Mouse (Mus musculus) olfactory bulb, adult 2 months (tissue): ENCODE measurements around the gene C3ar1. TPM values are rescaled to one million over a fixed set of nuclear protein-coding genes. Genes with fewer than 3 reads are reported as not detected.

Source experiments
- H3K27ac ChIP-seq: fragments of 200-500 bp; 2 replicates; pipeline ENCODE4 v1.5.1; 2012; ENCODE audit warnings: low read depth, low read length; ENCODE audit not compliant: insufficient read depth
- H3K4me1 ChIP-seq: fragments of 200-500 bp; 2 replicates; pipeline ENCODE4 v1.6.1; 2012; ENCODE audit warnings: low read length; ENCODE audit not compliant: control insufficient read depth, insufficient read depth
- H3K4me3 ChIP-seq: fragments of 200-500 bp; 2 replicates; pipeline ENCODE4 v1.5.1; 2012; ENCODE audit warnings: mild to moderate bottlenecking, low read depth, low read length, moderate library complexity; ENCODE audit not compliant: insufficient read depth
- CTCF ChIP-seq: fragments of 200-500 bp; IDR thresholded peaks from 2 replicates; pipeline ENCODE4 v1.5.1; 2012; ENCODE audit warnings: low read depth, mild to moderate bottlenecking, low read length, moderate library complexity; ENCODE audit not compliant: insufficient read depth
- POLR2A ChIP-seq: fragments of 200-500 bp; IDR thresholded peaks from 2 replicates; pipeline ENCODE4 v1.6.1; 2012; ENCODE audit warnings: mild to moderate bottlenecking, low read depth, low read length, moderate library complexity; ENCODE audit not compliant: insufficient read depth
- WGBS: fragments of 180-500 bp; shearing (Covaris S2); methylation state at CpG from one replicate; pipeline ENCODE4 v1.1.7; 2018; 5-methylcytosine and 5-hydroxymethylcytosine counted together
- polyA plus RNA-seq: library from polyadenylated mRNA; stranded (reverse); fragments of >200 nt; gene quantifications from 2 replicates; pipeline ENCODE4 v1.2.4, GENCODE M21; 2012; ENCODE audit warnings: low replicate concordance; ENCODE audit not compliant: missing spikeins, insufficient read depth, insufficient read length

Gene C3ar1
- polyA plus RNA-seq, 1 experiment: not detected

DNA sequence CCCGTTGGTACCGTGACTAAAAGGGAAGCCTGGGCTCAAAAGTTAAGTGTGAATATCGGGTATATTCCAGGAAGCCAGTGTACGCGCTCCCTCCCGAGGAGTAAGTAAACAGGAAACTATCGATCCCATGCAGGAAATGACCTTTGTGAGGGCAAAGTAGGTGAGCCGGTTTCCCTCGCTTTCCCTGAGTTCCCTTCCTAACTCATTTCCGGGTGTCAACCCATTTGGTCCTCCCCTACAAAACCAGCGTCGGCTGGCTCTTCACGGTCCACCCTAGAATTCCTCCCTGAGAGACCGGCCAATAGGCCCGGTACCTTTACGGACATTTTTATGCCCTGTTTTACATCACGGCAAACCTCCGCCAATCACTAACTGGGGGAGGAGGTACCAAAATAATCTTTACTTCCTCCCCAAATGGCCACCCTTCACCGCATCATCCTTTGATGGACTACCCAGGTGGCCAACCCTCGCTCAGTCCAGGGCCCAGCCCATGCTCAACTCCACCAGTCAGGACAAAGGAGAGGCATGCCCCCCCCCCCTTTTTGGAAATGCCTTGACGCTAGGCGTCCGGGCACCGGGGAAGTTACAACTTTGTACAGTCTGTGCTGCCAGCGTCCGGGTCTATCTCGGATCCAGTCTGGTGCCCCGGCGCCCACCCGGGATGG, 45.2 kb downstream of the C3ar1 start:
- peak overlapping the region; percentile 95 for H3K27ac ChIP-seq
- under 1% methylated on average over 30 of the region's 30 CpGs for WGBS
- H3K4me1 ChIP-seq: peaks cover 2% of the 10 kb centered on the region; the same call in 1 of the 2 replicates
- TF ChIP-seq CTCF (no peak), POLR2A (no peak; the same call in 1 of the 2 replicates)
- peak overlapping the region; percentile 82 for H3K4me3 ChIP-seq

DNA sequence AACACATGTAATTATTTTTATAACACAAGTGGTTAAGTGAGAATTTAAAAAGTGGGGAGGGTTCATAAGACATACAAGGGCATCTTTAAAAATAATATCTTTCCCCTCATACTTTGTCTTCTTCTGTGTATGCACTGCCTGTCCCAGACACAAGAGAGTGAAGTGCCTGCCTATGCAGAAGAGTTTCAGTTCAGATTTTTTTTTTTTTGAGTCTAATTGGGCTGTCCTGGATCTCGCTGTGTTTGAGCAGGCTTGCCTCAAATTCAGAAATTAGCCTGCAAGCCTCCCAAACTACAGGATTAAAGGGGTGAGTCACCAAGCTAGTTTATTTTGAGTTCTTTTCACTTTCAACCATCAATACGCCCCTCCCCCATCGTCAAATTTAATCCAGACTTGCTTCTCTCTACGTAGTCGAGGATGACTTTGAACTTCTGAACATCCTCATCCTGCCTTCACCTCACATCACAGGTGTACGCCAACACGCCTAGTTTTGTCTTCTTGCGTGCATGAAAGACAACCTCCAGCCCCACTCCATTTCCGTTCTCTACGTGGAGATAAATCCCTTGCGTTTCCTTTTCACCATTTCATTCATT, 45.8 kb downstream of the C3ar1 start:
- peaks cover 2% of the 10 kb centered on the region; the same call in 1 of the 2 replicates for H3K4me1 ChIP-seq
- H3K27ac ChIP-seq: peak overlapping the region; percentile 95
- 0% methylated on average over 11 of the region's 11 CpGs for WGBS
- peak overlapping the region; percentile 82 for H3K4me3 ChIP-seq
- TF ChIP-seq POLR2A (no peak), CTCF (no peak)

- Histone ChIP-seq H3K4me3 (no peak overlapping the region), H3K4me1 (peaks cover 9% of the 10 kb centered on the region), H3K27ac (no peak overlapping the region)
- TF ChIP-seq POLR2A: no peak
- TF ChIP-seq CTCF: no peak
- WGBS: 24% methylated on average over 5 of the region's 5 CpGs
Observed at GRCm38 (mm10) chr6:122804418-122804817, 51.5 kb downstream of the C3ar1 start.

DNA sequence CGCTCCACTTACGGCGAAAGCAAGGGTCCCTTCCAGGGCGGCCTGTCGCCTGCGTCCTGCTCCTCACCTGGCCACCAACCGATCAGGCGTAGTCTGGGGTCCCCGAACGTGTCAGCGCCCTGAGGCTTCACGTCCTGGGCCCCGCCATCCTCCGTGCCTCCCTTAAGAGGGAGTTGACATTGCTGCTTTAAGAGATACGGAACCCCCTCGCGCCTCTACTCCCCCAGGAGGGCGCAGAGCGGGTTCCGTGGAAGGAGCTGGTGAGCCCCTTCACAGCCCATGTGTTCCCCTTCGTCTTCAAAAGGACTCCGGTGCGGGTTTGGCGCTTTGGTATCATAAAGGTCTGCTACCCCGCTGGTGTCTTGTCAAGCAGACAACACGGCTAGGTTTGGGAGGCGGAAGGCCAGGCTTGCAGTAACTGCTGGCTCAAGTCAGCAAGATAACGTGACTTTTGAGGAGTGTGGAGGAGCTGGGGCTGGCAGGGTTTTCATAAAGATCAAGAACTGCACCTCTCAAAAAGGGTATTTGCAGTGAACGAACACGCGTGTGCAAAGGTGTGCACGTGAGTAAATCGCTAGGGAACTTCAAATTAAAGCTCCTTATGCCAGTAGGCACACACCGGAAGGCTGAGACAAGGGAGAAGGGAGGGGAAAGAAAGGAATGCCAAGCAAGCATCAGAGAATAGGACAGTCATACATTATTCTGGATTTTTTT, 54.0 kb downstream of the C3ar1 start:
- H3K4me3 ChIP-seq: peak overlapping the region; percentile 64
- H3K27ac ChIP-seq: peak overlapping the region; percentile 59
- peaks cover 9% of the 10 kb centered on the region for H3K4me1 ChIP-seq
- TF ChIP-seq POLR2A: 0 out of 2 replicates have a peak, but pooled peaks have one; percentile 21
- TF ChIP-seq CTCF: no peak
- WGBS: 1% methylated on average over 34 of the region's 34 CpGs

- Histone ChIP-seq H3K4me1 (peaks cover 9% of the 10 kb centered on the region), H3K4me3 (peak within 1 kb of the TSS; percentile 64), H3K27ac (peak within 1 kb of the TSS; percentile 59)
- under 1% methylated on average over 46 of the region's 46 CpGs for WGBS
- TF ChIP-seq CTCF (no peak), POLR2A (no peak)
Observed at GRCm38 (mm10) chr6:122801301-122801800, 54.6 kb downstream of the C3ar1 start, which contains the start of gene Slc2a3. Slc2a3 (minus strand) TSS chr6:122801640.

DNA sequence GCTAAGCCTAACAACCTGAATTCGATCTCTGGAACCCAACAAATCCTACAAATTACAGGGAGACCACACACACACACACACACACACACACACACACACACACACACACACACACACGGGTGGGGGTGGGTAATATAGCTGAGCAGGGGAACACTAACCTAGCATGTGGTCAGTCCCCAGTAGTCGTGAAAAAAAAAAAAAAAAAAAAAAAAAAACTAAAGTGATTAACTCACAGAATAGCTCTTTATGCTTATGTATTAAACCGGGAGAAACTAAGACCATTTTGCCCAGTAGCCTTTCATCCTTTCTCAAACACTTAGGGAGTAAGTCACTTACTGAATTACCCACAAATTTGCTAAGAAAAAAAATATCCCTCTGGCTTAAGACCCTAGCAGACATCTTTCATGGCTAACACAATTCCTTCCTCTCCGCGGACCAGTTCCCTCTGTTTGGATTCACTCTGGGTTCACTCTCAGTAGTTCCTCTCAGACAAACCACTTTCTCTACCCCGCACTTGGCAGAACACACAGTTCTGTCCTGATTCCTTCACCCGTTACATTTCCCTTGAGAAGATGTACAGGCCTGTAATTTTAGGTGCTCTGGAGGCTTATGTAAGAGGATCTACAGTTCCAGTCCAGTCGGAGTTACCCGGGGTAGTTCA, 55.2 kb downstream of the C3ar1 start:
- no peak for TF ChIP-seq CTCF
- no peak for TF ChIP-seq POLR2A
- Histone ChIP-seq H3K4me1 (peaks cover 9% of the 10 kb centered on the region), H3K4me3 (peak overlapping the region; percentile 64), H3K27ac (peak overlapping the region; percentile 59)
- 21% methylated on average over 10 of the region's 10 CpGs for WGBS

Other genes starting within 250 kb of the C3ar1 start
- gene Gdf3, start 246.1 kb downstream of the C3ar1 start, polyA plus RNA-seq: not detected in 2 replicates
- not detected in 2 replicates for gene Dppa3, start 229.8 kb downstream of the C3ar1 start, polyA plus RNA-seq
- gene Nanog, start 148.7 kb downstream of the C3ar1 start, polyA plus RNA-seq: not detected in 2 replicates
- not detected in 2 replicates for gene Slc2a3, start 54.5 kb downstream of the C3ar1 start, polyA plus RNA-seq
- not detected in 2 replicates for gene Foxj2, start 36.2 kb downstream of the C3ar1 start, polyA plus RNA-seq
- not detected in 2 replicates for gene Necap1, start 18.3 kb upstream of the C3ar1 start, polyA plus RNA-seq
- gene Clec4a1, start 65.7 kb upstream of the C3ar1 start, polyA plus RNA-seq: not detected in 2 replicates
- not detected in 2 replicates for gene Clec4a3, start 96.4 kb upstream of the C3ar1 start, polyA plus RNA-seq
- gene Clec4a4, start 134.2 kb upstream of the C3ar1 start, polyA plus RNA-seq: not detected in 2 replicates
- gene Clec4b1, start 193.8 kb upstream of the C3ar1 start, polyA plus RNA-seq: not detected in 2 replicates